Mouse (Mus musculus) heart, adult 11 months (tissue): ENCODE measurements around the gene Bicc1.
A peak's percentile ranks its signal among the peaks of the same experiment; 100 is the strongest.

Experiments
- DNase-seq: peaks from one replicate; pipeline ENCODE4 v3.0.0; 2022

The Bicc1 gene

DNA sequence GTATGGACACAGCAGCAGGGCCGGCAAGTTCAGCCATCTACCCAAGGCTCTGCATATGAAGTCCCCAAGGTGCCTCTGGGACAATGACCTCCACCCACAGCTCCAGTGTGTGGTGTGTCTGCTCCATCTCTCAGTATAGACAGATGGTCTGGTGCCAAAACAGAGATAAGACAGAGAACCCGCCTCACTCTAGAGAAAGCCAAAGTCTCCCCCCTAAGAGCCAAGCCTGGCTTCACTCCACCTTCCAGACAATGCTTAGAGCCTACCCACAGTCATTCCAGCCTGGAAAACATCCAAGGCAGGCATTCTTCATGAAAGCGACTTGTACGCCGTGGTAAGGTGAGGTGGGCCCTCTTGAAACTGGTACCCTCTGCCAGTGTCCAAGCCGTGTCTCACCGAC is 107.3 kb downstream of the Bicc1 start:
- peak; percentile 96 for DNase-seq

DNA sequence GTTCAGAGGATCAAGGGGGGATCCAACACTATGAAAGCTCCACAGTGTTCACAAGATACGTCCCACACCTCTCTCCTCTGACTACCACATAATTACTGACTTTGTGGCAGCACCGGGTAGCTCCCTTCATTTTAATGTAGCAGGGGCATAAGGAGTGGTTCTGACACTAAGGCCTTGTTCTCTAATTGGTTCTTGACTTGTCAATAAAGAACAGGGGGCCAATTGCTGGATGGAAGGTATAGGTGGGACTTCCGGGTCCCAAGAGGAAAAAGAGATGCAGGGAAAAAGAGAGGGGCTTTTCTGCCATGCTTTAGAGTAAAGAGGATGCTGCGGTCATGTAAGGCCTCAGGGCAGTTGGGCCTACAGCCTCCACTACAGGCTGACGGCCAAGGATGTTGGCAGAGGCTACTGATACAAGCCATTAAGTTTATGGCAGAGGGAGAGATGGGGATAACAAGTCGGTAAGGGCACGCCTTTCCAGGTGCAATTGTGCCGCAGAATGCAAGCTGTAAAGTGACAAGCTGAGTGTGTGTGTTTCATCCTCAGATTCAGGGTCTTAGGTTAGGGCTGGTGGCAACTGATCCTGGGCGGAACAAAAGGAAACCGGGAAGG is 108.7 kb downstream of the Bicc1 start:
- DNase-seq, result peak; percentile 92

DNA sequence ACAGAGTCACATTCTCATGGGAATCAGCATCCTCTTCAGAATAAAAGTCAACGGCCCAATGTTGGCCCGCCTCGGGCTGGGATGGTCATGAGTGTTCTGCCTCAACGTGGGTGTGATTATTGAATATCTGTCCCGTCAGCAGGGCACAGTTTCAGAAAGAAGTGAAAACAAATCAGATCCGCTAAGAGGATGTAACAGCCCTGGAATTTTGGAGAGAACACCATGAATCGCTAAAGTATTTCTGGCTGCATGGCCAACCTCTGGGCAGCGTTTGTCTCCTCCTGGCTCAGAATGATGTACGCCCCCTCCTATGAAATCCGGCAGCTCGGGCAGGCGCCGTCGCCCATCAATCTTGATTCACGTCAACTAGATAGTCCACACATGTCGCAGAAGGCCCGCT is 110.2 kb downstream of the Bicc1 start:
- peak; percentile 98 for DNase-seq

DNA sequence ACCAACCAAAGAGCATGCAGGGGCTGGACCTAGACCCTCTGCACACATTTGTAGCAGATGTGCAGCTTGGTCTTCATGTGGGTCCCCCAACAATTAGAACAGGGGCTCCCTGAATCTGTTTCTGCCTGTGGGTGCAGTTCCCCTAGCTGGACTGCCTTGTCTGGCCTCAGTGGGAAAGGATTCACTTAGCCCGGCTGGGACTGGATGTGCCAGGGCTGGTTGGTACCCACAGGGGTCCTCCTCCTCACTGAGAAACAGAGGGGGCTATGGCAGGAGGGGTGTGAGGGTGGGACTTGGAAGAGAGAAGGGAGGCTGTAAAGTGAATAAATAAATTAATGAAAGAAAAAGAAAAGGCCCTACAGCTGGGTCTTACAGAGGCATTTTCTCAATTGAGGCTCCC is 115.1 kb downstream of the Bicc1 start:
- DNase-seq, result peak; percentile 74

DNA sequence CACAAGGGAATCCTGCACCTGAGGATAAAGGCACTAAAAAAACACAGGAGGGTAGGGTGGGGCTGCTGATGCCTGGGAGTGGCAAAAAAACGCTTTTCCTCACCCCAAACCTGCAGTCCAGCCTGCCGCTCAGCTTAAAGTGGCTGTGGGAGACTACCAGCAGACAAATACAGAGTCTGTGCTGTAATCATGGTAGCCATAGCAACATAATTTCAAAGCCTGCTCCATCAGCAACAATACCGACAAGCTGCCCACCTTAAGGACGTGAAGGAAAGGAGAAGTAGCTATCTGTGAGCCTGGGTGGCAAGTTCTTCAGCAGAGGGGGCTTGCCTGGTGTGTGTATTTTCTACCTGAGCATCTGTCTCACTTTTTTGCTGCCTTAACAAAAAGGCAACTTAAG is 117.6 kb downstream of the Bicc1 start:
- peak; percentile 67 for DNase-seq

DNA sequence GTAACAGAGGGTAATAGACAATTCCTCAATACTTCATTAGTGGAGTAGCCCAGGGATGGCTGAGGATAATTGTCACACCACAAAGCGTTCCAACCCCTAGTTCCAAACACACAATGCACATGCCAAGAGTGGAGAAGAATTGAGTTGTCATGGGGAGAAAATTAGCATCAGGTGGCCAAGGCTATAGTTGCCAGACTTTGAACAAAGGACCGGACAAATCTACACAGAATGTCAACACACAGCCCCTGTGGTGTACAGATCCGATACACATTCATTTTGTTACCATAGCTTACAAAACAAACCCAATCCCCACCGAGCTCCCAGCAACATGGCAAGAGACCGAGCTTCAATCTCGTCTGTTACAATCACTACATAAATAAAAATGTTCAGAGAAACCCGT is 123.0 kb downstream of the Bicc1 start:
- peak; percentile 74 for DNase-seq

DNA sequence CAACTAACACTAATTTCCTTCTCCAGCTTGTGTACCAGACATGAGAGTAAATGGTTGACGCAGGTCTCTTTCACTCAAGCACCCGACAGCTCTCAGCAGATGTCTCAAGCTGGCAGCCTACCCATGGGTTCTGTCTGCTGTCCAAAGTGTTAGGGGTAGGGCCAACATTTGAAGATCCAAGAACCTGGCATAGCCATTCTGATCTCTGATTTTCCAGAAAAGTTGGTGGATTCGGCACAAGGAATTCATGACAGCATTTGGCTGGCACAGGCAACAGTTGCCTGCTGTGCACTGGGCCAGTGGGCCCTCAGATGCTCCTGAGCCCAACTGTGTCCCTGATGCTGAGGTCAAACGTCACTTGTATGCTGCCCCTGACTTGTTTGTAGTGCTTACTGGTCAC is 130.5 kb downstream of the Bicc1 start:
- peak; percentile 95 for DNase-seq

DNA sequence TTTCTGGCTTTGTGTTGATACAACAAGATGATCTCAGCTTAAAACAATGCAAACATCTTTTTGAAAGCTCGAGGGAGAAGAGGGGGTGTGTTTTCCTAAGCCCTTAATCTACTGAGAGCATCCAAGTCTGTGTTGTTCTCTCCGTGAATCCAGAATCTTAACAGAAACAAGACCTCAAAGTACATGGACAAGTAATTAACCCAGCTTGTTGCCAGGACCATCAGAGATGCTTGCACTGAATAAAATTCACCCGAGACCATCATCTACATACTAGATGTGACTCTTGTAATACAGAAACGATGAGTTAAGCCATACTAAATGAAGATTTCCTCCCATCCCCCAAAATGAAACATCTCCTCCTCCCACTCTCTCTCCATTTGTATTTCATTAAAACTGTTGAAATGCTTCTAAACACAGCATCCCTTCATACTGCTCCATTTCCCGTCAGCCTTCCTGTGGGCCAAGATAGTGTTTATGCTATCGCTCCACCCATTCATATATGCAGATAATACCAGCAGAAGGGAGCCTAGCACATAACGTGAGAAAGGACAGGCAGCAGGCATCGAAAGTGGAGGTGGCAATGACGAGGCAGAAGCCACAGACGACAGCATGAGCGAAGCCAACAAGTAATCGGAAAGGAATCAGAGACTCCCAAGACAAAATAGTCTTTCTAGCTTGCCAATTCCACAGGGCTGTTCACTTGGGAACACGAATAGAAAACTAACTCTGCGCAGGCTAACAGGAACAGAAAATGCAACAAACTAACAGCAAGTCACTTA is 131.2 kb downstream of the Bicc1 start:
- peak; percentile 95 for DNase-seq

DNA sequence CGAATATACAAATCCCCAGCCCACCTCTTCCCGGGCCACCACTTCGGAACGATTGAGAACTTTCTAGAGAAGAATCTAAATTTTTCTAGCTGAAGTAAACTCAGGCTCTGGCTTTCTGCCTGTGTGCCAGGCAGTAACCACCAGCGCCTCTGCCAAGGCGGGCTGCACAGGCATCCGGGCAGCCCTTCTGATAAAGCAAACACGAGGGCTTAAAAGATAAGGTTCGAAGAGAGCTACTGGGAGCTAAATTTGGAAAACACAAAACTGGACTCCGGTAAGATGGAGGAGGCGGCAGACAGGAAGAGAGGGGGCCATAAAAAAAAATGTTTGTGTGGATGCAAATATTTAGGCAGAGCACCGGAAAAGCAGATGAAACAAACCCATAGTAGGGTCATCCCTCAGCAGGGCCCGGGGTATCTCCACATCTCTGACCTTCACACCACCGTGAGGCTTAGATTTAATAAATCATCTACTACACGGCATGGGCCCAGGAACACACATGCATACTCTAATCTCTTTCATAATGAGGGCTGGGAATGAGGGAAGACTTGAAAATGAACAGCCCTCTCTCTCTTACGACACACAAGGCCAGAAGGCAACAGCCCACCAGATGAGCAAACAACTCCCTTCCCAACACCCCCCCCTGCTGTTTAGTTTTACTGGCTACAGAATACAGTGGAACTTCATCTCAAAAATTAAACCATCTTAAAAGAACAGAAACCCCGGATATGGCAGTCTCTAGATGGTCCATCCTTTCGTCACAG is 134.2 kb downstream of the Bicc1 start:
- DNase-seq, result peak; percentile 97

DNA sequence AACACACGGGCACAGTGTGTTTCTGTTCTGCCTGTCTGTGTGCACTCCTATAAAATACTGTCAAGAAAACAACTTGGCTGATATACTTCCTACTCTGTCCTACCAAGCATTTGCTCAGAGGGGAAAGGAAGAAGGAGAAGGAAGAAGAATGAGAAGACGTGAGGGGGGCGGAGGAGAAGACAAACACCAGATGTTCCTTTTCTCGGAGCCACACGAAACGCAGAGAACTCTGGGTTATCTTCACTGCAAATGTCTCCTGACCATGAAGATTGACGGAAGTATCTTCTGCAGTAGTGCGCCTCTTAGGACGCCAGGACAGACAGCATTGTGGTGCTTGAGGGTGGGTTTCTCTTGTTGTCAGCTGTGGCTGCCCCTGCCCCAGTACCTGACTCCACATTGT is 134.8 kb downstream of the Bicc1 start:
- no peak for DNase-seq

DNA sequence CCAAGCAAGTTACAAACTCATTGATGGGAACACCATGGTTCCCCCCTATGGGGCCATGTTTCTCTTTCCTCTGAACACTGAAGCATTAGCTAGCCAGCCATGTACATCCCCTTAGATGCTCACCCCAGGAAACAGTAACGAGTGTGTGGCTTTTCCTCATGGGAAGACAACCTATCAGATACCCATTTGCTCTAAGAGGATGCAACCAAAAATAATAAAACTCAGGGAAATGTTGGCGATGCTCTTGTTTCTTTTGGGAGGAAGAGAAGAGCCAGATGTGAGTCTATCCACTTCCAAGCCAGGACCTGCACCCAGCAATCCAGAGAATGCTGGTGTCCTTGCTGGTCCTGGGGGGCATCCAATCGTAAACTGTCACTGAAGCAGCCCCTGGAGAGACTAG is 136.0 kb downstream of the Bicc1 start:
- peak; percentile 94 for DNase-seq

DNA sequence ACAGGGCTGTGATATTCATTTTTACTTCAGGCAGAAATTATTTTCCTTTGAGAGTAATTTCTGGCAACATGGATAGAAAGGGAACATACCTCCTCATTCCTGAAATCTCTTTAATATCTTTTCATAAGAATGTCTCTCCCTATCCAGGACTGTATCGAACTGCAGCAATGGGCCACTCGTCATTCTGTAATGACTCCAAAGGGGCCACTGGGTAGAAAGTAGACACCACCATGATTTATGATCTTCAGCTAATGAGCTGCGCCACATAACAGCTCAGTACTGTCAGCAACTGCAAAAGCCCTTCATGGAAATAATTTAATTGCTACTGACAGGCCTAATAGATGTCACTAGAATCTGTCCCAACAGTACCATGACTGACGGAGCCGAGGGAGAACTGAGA is 139.0 kb downstream of the Bicc1 start:
- peak; percentile 79 for DNase-seq

DNA sequence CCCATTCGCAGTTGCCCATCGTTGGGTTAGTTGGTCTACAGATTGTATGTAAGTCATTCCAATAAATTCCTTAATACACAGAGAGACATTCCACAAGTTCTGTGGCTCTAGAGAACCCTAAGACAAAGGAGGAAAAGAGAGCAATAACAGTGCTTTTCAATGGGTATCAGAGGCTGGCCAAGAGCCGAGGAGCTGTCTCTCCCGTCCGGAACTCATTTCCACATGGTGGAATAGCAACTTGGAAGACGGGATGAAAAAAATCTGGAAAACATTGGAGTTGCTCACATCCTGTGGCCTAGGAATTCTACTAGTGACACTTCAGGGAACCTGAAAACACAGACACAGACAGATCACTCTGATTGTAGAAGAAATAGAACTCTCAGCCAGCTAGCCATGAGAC is 139.7 kb downstream of the Bicc1 start:
- peak; percentile 95 for DNase-seq

DNA sequence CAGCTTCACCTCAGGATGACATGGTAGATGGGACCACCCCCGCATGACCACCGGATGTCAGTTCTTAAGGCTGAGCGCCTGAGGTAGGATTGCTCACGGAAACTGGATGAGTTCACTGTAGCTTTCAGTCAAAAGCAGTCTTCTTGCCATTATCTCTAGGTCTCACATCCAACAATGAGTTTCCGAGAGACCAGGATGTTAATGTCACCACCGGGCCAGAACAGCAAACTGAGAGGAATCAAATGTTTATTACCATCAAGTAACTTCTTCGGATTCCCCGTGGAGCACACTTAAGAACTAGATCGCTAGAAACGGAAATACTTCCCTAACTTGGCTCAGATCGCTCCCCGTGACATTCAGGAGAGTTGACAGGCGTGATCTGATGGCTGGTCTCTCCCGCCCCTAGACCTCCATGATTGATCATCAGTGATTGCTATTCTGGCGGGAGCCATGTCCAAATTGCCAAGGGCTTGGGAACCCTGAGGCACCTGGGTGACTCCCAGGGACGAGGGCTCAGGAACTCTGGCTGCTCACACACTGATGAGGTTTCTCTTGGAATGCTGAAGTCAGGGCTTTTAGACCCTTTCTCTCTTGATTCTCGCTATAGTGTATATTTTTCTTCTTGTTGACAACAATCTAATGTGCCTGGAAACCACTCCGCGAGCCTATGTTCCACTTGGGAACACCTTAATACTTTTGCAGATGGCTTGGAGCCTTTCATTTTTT is 149.6 kb downstream of the Bicc1 start:
- DNase-seq, result peak; percentile 92

DNA sequence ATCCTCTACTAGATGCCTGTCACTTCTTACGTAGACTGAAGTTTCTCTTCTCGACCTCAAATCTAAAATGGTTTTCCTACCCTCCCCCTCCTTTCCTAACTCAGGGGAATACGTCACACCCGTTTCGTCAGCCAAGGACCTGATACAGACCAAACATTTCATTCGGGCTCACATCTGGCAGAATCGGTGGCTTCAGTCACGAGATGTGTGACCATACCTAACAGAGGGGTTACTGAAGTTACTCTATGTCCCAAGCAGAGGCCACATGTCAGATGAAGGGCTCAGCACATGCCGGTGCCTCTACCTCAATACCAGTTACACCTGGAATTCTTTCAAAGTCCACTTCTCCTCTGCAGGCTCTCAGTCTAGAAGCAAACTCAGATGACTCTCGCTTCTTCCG is 150.8 kb downstream of the Bicc1 start:
- peak; percentile 92 for DNase-seq

DNA sequence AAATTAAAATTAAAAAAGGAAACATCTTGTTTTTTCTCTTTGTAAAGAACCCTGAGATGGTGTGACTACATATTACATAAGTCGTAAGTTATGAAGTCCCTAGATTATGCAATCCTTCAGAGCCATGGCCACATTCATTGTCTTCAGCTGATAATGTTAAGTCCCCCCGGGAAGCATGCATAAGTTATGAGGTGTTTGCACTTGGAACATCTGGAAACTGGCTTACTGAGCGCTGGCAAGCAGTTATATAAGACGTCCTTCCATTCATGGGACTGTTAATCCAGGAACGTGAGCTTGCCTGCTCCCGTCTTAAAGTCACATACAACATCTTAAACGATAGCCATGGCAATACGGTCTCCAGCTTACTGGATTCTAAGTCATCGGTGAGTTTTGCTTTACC is 151.5 kb downstream of the Bicc1 start:
- peak; percentile 98 for DNase-seq

DNA sequence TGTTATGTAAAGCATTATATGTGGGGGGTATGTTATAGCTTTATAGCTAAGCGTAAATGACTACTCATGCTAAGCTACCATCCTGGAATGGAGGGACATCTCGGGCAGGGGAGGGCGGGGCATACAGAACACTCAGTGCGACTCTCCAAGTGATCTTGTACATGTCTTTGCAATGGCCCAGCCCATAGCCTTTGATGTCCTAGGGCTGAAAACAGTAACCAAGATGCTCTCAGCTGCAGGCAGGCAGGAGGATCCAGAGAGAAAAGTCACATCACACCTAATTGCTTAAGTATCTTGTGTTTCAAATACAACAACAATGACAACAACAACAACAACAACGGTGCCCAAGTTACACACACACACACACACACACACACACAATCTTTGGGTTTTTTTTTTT is 152.0 kb downstream of the Bicc1 start:
- peak; percentile 87 for DNase-seq

DNA sequence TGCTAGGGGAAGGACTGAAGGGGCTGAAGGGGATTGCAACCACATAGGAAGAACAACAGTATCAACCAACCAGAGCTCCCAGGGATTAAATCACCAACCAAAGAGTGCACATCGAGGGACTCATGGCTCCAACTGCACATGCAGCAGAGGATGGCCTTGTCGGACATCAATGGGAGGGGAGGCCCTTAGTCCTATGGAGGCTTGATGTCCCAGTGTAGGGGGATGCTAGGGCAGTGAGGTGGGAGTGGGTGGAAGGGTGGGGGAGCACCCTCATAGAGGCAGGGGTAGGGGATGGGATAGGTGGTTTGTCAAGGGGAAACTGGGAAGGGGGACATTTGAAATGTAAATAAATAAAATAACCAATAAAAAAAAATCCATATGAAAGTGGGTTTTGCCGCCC is 152.5 kb downstream of the Bicc1 start:
- DNase-seq, result peak; percentile 91

DNA sequence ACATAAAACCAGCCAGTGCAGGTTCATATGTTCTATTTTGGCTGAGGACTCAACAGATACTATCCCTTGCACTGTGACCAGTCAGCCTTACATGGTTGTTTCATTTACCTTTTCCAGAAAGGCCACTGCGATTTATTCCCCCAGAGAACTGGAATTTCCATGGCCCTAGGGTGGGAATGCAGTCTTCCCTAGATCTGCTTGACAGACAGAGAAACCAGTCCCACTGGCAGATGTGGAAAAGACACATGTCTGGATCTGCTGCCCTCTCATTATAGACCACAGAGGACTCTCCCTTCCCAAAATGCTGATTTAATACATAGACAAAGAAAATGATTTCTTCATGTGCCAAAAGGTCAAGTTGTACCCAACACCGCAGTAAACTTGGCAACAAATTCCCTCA is 156.6 kb downstream of the Bicc1 start:
- no peak for DNase-seq

DNA sequence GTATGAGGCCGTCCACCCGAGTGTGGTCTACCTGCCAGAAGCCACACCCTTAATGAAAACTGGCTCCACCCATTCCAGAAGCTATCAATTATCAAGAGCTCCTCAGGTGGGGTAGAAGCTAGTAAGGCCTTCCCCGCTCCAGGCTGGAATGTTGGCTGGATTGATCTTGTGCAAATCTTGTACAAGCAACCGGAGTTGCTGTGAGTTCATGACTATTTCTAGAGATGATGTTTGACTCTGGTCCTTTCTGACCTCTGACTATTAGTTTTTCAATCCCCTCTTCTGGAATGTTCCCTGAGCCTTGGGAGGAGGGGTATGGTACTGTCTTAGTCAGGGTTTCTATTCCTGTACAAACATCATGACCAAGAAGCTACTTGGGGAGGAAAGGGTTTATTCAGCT is 157.3 kb downstream of the Bicc1 start:
- peak; percentile 60 for DNase-seq

DNA sequence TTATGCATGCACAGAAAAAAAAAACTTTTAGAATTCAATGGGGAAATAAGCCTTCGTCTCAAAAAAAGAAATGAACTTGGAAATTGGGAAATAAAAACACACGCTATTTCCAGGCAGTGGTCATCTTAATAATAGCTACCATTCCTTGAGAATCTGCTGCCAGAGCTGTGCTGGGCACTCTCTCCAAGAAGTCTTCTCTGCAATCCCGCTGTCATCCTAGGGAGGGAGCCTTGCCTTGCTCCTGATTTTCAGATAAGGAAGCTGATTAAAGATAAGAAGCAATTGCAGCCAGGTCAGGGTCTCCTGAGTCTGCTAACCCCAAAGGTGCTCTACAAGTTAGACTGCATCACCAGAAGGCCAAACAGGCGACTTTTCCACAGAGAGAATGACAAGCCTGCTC is 161.4 kb downstream of the Bicc1 start:
- peak; percentile 64 for DNase-seq

DNA sequence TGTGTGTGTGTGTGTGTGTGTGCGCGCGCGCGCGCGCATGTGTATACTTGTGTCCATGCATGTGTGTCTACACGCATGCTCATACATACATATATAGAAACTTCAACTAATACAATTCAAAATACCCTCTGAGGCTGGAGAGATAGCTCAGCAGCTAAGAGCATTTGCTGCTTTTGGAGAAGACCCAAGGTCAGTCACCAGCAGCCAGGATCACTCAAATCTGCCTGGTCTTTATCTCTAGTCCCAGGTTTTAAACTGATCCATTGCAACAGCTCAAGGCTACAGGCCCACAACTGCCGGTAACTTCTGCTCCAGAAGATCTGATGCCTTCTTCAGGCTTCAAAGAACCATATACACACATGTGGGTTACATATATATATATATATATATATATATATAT is 163.4 kb downstream of the Bicc1 start:
- DNase-seq, result peak; percentile 73

DNA sequence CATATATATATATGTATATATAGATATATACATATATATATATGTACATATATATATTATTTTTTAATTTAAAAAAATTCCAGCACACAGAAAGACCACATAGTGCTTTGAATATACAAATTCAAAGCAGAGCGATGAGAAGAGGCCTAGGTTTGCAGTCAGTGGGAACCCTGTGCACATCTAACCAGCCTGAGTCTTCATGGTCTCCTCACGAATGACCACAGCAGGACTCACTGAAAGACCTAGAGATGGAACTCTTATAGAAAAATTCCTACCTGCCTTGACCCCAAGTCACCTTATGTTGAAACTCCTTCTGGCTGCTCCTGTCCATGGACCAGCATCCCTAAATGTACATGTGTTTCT is 165.4 kb downstream of the Bicc1 start:
- DNase-seq, result peak; percentile 57
